Mouse (Mus musculus): ENCODE data around the gene Ppat. TPM values are rescaled to one million over a fixed set of nuclear protein-coding genes. Genes with fewer than 3 reads are reported as not detected.

Gene Ppat
- total and polyA plus RNA-seq, 3 experiments: 65.8 to 156 (median 118) TPM

DNA sequence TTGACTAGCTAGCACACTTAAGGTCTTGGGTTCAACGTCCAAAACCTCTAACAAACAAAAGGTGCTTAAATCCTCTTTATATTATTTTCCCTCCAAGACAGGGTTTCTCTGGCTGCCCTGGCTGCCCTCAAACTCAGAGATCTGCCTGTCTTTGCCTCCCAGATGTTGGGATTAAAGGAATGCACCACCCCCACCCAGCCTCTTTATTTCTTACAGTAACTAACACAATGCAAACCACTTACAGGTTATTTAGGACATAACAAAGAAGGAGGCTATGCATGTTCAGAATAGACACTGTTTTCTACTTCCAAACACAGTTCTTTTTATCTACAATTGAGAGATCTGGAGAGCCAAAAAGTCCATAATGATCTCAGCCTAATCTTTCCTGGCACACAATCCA lies 27.1 kb downstream of the Ppat start:
- dilution Hi-C loops (cut with MboI; ENCODE audit: extremely low pct_ligation_motif_present, extremely low pct_unique_long_range_greater_than_20kb, low sequenced_read_pairs): no loop called here
- in situ Hi-C loops (cut with MboI; ENCODE audit: low pct_ligation_motif_present, low pct_unique_long_range_greater_than_20kb, low sequenced_read_pairs): no loop called here
- no peak for DNase-seq (ENCODE audit: extremely low read depth)
- H3K36me3 ChIP-seq (replicated peaks in 1 of 2; ENCODE audit: control insufficient read depth in 1 of 2, insufficient read depth in 1 of 2, low read length in 1 of 2): peaks cover 54 to 96% of the 10 kb centered on the region in 2 experiments
- H3K27me3 ChIP-seq (replicated peaks): no peaks in the 10 kb centered on the region
- TF ChIP-seq RCOR1 (conservative IDR thresholded peaks at IDR 0.05; ENCODE audit: low read depth, low read length) (no peak), EP300 (IDR thresholded peaks at IDR 0.05; ENCODE audit: low read length) (no peak), E2F4 (IDR thresholded peaks at IDR 0.05; ENCODE audit: insufficient replicate concordance, low read depth, low read length) (no peak), ELF1 (IDR thresholded peaks at IDR 0.05; ENCODE audit: low read depth, low read length) (no peak), CHD1 (IDR thresholded peaks at IDR 0.05; ENCODE audit: low read depth, low read length) (no peak), ZMIZ1 (IDR thresholded peaks at IDR 0.05; ENCODE audit: low read depth, low read length) (no peak), MAFK (IDR thresholded peaks at IDR 0.05; ENCODE audit: insufficient replicate concordance, low read length) (no peak), JUND (conservative IDR thresholded peaks at IDR 0.05; ENCODE audit: low read depth, low read length) (no peak), POLR2A (IDR thresholded peaks at IDR 0.05; ENCODE audit: low read depth, low read length) (no peak), NRF1 (IDR thresholded peaks at IDR 0.05; ENCODE audit: low read depth, low read length) (no peak), RAD21 (IDR thresholded peaks at IDR 0.05; ENCODE audit: low read depth, low read length) (no peak), USF1 (IDR thresholded peaks at IDR 0.05; ENCODE audit: low read depth, low read length) (no peak), UBTF (IDR thresholded peaks at IDR 0.05; ENCODE audit: low read depth, low read length) (no peak), TCF12 (IDR thresholded peaks at IDR 0.05; ENCODE audit: low read depth, low read length) (no peak)
- 0 out of 4 replicates have a peak, but pooled peaks cover 0 to 3% of the 10 kb centered on the region in 2 experiments for H3K4me1 ChIP-seq (ENCODE audit: control insufficient read depth in 1 of 2, insufficient read depth in 2 of 2)
- peaks cover 10% of the 10 kb centered on the region for H3K79me2 ChIP-seq (replicated peaks; ENCODE audit: control insufficient read depth, extremely low read depth, insufficient read depth, poor library complexity, severe bottlenecking)
- H3K9me3 ChIP-seq (replicated peaks; ENCODE audit: low read length): no peaks in the 10 kb centered on the region
- H3K4me3 ChIP-seq (replicated peaks in 1 of 3; ENCODE audit: low read depth in 2 of 3, low read length in 2 of 3, poor library complexity in 1 of 3): no peak overlapping the region
- no peak overlapping the region for H3K4me2 ChIP-seq (ENCODE audit: insufficient read depth, low read depth, poor library complexity, severe bottlenecking)
- no peak overlapping the region for H3K9ac ChIP-seq (ENCODE audit: insufficient read depth, low read depth)
- no peak overlapping the region for H3K27ac ChIP-seq (ENCODE audit: insufficient read depth, low read depth)

DNA sequence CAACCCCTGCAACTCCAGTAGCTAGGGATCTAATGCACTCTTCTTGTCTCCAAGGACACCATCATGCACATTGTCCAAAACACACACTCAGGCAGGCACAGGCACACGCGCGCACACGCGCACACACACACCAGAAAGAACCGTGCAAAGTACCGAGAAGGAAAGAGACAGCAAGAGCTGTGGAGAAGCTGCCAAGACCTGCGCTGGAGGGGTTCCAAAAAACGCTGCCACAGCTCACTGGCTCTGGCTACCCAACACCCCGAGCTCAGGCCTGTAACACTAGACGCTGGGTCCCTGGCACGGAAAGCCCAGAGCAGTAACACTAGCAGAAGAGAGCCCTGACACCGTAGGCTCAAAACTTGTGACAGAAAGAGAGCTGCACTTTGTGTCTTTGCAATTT lies 27.9 kb downstream of the Ppat start:
- Histone ChIP-seq H3K27me3 (replicated peaks) (no peaks in the 10 kb centered on the region), H3K79me2 (replicated peaks; ENCODE audit: control insufficient read depth, extremely low read depth, insufficient read depth, poor library complexity, severe bottlenecking) (peaks cover 4% of the 10 kb centered on the region), H3K9me3 (replicated peaks; ENCODE audit: low read length) (no peaks in the 10 kb centered on the region), H3K9ac (ENCODE audit: insufficient read depth, low read depth) (no peak overlapping the region), H3K36me3 (replicated peaks in 1 of 2; ENCODE audit: control insufficient read depth in 1 of 2, insufficient read depth in 1 of 2, low read length in 1 of 2) (peaks cover 57 to 95% of the 10 kb centered on the region in 2 experiments), H3K4me2 (ENCODE audit: insufficient read depth, low read depth, poor library complexity, severe bottlenecking) (no peak overlapping the region), H3K27ac (ENCODE audit: insufficient read depth, low read depth) (no peak overlapping the region), H3K4me3 (replicated peaks in 1 of 3; ENCODE audit: low read depth in 2 of 3, low read length in 2 of 3, poor library complexity in 1 of 3) (no peak overlapping the region), H3K4me1 (ENCODE audit: control insufficient read depth in 1 of 2, insufficient read depth in 2 of 2) (no peaks in the 10 kb centered on the region)
- dilution Hi-C loops (cut with MboI; ENCODE audit: extremely low pct_ligation_motif_present, extremely low pct_unique_long_range_greater_than_20kb, low sequenced_read_pairs): no loop called here
- DNase-seq (ENCODE audit: extremely low read depth): no peak
- in situ Hi-C loops (cut with MboI; ENCODE audit: low pct_ligation_motif_present, low pct_unique_long_range_greater_than_20kb, low sequenced_read_pairs): no loop called here
- TF ChIP-seq ZC3H11A (IDR thresholded peaks at IDR 0.05; ENCODE audit: low read depth, low read length) (no peak), POLR2AphosphoS2 (IDR thresholded peaks at IDR 0.05; ENCODE audit: low read depth, low read length) (no peak), MEF2A (IDR thresholded peaks at IDR 0.05; ENCODE audit: borderline replicate concordance, low read depth, low read length) (no peak)
